Mouse (Mus musculus): Measurements from ENCODE around the gene Ccdc159.

Ccdc159 gene

GRCm38 (mm10) chr9:21927208-21927753 is at the start of gene Ccdc159, which contains the start of gene Tmem205:
Gene Ccdc159 (plus strand): TSS chr9:21927471.
Gene Tmem205 (minus strand): TSS chr9:21927556.
- in situ Hi-C loops (cut with MboI; ENCODE audit: low sequenced_read_pairs) = no loop called here

DNA sequence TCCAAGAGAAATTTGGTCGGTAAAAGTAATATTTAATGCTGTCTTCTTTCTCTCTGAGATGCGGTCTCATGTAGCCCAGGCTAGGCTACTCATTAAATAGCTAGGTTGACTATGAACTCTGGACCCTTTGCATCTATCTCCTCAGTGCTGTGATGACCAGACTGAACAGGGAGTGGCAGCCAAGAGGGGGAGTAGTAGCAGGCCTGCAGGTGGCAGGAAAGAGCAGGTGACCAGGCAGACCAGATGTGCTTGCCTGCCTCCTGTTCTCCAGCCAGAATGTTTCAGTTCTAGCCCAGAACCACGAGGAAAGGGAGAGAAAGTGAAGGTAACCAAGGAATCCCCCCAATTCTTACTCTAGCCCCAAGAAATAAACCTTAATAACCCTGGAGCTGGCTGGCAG is 38.0 kb upstream of the Ccdc159 start:
- in situ Hi-C loops (cut with MboI; ENCODE audit: low sequenced_read_pairs) = no loop called here

DNA sequence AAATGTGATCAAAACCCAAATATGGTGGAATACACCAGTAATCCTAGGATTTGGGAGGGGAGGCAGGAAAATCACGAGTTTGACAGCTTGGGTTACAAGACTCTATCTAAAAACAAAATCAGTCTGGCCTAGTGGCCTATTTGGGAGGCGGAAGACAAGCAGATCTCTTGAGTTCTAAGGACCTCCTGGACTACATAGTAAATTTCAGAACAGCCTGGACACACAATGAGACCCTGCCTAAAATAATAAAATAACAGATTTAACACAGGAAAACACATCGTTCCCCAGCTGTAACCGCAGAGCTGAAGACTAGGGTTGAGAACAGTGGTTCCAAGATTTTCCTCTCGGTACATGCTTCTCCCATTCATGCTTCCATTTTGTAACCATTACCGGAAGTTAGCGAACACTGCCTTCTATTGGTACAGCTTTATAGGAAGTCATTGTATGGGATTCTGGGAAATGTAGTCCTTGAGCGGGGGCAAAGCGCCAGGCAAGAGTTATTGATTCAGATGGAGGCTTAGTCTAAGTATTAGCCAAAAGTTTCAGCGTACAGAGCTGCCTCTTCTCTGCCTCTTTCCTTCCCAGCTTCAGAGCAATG is 25.9 kb upstream of the Ccdc159 start:
- in situ Hi-C loops (cut with MboI; ENCODE audit: low sequenced_read_pairs) = no loop called here

GRCm38 (mm10) chr9:21904031-21904430 is 23.2 kb upstream of the Ccdc159 start:
- in situ Hi-C loops (cut with MboI; ENCODE audit: low sequenced_read_pairs) = no loop called here

DNA sequence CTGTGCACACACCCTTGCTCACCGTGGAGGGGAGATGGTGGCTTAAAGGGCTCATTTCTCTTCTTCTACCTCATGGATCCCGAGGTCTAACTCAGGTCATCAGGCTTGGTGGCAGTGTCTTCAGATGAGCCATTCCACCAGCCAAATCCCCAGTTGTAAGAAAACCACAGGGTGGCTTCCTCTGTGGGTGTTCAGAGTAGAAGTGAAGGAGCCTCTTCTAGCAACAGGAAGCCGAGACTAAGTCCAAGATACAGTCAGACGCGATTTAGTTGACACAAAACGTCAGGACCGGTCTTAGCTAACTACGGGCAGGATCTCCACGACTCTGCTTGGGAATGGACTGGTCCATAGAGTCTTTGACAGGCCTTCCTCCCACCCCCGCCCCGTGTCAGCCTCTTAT is 19.1 kb upstream of the Ccdc159 start:
- in situ Hi-C loops (cut with MboI; ENCODE audit: low sequenced_read_pairs) = no loop called here

DNA sequence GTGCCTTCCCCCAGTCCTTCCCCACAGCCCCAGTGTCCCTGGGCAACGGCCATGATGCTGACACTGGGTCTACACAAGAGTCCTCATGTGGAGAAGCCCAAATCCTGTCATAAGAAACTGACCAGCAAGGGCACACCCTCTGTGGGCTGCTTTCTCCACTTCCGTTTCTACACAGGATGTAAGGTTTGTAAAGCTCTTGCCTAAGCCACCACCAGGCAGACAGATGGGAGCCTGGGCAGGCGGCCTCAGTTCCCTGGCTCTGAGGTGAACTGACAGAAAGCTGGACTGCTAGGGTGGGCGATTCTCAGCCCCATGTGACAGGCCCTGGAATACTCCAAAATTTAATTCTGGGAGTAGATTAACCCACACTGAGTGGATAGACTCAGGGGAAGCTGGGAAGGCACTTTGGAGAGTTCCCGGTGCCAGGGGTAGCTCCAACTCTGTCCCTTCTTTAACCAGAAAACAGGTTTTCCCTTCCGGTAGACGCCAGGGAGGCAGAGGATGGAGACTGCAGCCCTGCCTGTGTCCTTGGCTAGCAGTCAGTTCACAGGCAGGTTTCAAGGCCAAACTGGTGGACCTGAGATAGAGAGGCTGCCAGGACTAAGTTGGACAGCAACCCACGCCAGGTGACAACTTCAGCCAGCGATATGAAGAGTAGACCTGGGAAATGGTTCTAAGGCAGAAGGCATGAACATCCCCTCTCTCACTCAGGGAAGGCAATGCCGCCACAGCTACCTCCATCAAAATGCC is 17.6 kb upstream of the Ccdc159 start:
- in situ Hi-C loops (cut with MboI; ENCODE audit: low sequenced_read_pairs) = no loop called here

DNA sequence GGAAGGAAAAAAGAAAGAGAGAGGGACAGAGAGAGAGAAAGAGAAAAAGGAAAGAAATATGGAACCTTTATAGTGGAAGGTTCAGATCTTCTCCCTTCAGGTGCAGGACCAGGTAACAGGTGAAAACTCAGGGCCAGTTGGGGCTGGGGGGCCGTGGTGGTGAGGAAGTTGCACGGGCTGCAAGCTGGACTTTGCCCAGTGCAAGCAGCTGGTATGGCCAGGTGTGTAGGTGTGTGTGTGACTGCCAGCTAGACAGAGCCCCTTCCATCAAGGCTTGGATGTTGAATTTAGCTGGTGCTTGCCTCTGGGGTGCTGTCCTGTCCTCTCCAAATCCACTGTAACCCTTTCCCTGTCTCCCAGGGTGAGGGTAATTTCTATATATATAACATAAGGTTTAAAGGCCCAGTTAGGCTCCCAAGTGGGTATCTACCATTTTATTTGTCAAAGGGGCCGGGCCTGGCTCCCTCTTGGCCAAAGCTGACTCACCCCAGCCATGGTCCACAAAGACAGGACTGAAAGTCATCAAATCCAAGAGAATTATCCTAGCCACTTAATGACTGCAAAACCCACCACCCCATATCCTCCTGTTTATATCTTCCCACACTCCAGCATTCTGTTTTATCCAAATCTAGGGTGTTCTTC is 10.3 kb upstream of the Ccdc159 start:
- in situ Hi-C loops (cut with MboI; ENCODE audit: low sequenced_read_pairs) = no loop called here

DNA sequence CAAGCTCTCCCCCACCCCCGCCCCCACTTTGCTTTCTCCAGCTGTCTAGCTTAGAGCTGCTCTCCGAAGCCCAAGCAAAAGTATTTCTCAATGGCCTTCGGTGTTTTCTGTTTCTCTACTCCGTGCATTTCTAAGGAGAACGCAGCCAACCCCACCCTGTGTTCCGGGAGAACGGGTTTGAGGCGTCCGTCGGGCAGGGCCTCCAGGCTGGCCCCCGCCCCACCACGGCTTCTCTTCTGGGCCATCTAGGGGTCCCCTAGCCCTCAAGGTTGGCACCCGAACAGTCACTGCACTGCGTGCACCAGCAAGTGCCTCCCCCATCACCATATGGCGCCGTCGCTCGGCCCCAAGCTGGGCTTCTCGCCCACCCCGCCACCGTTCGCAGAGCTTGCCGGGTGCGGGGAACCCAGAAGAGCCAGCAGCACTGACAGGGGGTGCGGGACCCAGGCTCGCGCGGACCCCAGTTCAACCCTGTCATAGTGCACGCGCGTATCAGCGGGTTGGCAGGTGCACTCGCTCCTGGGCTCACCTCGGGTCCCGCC is 9.7 kb upstream of the Ccdc159 start:
- in situ Hi-C loops (cut with MboI; ENCODE audit: low sequenced_read_pairs) = no loop called here

- in situ Hi-C loops (cut with MboI; ENCODE audit: low sequenced_read_pairs) = no loop called here
Observed at GRCm38 (mm10) chr9:21918035-21918592, 9.2 kb upstream of the Ccdc159 start, which contains the start of gene Rab3d. Gene Rab3d (minus strand): TSS chr9:21918192.

GRCm38 (mm10) chr9:21918692-21919384 is 8.4 kb upstream of the Ccdc159 start:
- in situ Hi-C loops (cut with MboI; ENCODE audit: low sequenced_read_pairs) = no loop called here

- in situ Hi-C loops (cut with MboI; ENCODE audit: low sequenced_read_pairs) = no loop called here
Observed at GRCm38 (mm10) chr9:21923036-21923435, 4.2 kb upstream of the Ccdc159 start.

- in situ Hi-C loops (cut with MboI; ENCODE audit: low sequenced_read_pairs) = no loop called here
Observed at GRCm38 (mm10) chr9:21923490-21924098, 3.7 kb upstream of the Ccdc159 start.

DNA sequence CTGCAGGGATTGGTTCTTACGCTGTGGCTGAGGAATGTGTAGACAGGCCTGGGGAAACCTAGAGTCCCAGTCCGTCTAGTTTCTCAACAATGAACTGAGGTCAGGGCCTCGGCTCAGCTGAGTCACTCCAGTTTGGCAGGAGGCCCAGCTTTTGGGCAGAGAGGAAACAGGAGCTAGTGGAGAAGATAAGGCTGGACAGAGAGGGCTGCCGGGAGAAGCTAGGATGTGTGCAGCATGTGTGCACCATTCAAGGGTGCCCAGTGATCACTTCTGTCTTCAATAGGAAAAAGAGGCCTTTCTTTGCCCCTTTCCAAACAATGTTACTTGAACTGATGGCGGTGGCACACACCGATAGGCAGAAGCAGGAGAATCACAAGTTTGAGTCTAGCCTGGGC is 3.2 kb upstream of the Ccdc159 start:
- in situ Hi-C loops (cut with MboI; ENCODE audit: low sequenced_read_pairs) = no loop called here

- in situ Hi-C loops (cut with MboI; ENCODE audit: low sequenced_read_pairs) = no loop called here
Observed at GRCm38 (mm10) chr9:21925034-21925433, 2.2 kb upstream of the Ccdc159 start.

GRCm38 (mm10) chr9:21925506-21925905 is 1.8 kb upstream of the Ccdc159 start:
- in situ Hi-C loops (cut with MboI; ENCODE audit: low sequenced_read_pairs) = no loop called here

DNA sequence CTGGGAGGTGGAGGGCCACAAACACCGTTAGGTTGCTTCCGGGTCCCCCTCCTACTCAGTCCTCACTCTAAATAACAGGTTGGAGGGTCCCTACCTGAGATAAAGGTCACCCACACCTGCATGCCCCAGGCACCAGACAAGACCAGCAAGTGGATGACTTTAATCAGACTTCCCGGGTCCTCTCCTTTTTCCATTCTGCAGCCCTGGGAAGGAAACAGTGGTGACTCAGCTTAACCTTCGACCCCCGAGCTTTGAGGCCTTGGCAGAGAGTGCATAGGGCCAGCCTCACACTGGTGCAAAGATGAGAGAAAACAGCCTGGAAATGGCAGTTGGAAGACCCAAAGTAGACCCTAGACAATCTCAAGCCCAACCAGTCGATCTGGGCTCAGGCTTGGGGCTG is 1.1 kb upstream of the Ccdc159 start:
- in situ Hi-C loops (cut with MboI; ENCODE audit: low sequenced_read_pairs) = no loop called here

DNA sequence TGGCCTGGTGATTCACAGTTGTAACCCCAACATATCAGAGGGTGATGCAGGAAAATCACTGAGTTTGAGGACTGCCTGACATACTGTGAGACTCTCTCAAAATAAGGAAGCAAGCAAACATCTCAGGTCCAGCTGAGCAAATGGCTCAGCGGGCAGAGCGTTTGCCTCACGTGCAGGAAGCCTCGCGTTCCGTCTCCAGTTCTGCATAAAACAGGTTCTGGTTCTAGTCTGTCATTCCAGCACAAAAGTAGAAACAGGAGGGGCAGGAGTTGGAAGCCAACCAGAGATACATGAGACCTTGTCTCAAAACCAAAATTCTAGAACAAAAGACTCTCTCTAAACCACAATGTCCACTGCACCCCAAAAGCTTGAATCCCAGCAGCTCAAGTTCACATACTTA is 487 bp upstream of the Ccdc159 start:
- in situ Hi-C loops (cut with MboI; ENCODE audit: low sequenced_read_pairs) = no loop called here

GRCm38 (mm10) chr9:21929208-21929607 is 1.9 kb downstream of the Ccdc159 start:
- in situ Hi-C loops (cut with MboI; ENCODE audit: low sequenced_read_pairs) = no loop called here

DNA sequence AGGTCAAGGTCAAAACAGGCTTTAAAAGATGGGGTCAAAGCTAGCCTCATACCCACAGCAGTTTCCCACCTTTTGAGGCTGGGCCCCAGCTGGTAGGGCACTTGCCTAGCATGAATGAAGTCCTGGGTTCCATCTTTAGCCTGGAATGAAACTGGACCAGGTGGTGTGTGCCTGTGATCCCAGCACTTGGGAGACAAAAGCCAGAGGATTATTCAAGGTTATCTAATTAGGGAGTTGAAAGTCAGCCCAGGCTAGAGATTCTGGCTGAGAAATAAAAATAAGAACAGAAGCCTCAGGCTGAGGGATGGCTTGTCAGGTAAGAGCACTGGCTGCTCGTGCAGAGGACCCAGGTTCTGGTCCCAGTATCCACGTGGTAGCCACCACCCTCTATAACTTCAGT is 4.7 kb downstream of the Ccdc159 start:
- in situ Hi-C loops (cut with MboI; ENCODE audit: low sequenced_read_pairs) = no loop called here

DNA sequence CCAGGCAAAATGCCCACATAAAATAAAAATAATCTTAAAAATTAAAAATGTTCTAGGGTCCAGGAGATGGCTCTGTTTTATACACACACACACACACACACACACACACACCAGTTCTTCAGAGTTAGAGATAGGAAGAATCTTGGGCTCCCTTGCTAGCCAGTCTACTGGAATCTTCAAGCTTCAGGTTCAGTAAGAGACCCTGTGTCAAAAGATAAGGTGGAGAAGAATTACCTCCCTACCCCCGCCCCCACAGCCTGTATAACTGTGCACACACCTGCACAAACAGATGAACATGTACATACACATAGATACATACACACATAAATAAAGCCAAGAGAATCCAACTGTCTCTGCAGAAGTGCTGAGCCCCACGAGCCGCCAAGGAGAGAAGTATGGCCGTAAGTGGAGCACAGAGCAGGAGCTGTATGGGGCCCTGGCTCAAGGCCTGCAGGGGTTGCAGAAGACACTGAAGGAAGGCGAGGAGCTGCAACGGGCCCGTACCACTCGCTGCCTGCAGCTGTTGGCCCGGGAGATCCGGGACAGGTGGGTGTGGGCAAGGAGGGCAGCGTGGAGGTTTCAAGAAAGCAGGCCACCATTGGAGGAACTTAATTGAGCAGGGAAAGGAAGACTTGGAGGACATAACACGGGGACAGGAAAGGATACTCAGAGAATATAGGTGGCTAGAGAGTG is 5.3 kb downstream of the Ccdc159 start:
- in situ Hi-C loops (cut with MboI; ENCODE audit: low sequenced_read_pairs) = no loop called here
